Mouse (Mus musculus): ENCODE measurements around the gene Tmem132c.

The Tmem132c gene

DNA sequence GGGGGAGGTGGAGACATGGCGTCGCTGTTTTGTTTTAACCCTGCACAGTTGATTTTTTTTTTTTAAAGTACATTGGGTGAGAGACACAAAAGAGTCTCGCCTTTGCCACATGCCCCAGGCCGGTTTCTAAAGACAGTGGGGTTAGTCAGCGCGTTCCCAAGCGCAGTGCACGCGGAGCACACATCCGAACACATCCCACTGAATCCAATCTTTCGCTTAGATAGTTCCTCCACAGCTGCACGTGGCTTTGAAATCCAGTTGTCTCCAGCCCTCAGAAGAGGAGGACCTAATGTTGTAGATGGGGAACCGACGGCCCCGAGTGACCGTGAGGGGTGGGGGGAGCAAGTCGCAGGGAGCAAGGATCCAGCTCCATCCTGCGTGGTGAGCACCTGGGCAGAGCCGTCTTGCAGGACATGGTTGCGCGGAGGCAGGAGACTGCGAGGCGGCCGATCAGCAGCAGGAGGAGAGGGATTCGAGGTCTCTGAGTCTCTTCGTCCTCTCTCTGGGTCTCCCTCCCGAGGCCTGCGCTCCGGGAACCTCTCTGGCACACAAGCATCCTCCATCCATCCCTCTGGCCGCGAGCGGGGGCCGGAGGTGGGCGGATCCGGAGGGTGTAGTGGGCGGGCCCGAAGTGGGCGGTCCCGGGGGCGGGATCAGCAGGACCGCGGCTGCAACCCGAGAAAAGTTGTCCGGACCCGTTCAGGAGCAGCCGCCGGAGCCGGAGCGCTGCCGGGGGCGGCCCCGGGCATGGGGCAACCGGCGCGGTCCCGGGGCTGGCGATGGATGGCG, at the start of gene Tmem132c:
TSS of gene Tmem132c (plus strand) at position 673 of the 789 bp plus-strand sequence.
- peak; percentile 10 to 24 for DNase-seq

DNA sequence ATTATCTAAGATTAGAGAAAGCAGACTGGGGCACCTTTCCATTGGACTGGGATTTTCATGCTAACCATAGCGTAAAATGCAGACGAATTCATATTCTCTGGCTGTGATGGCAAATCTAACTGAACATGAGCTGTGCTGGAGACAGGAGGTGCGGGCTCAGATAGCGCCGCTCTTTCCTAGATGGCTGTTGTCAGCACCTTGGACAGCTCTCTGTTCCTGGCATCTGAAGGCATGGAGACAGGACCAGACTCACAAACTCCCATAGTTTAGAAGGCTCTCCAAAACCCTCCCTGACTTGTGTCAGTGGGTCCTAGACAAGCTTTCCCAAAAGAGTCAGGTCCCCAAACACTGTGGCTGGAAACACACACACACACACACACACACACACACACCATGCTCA, 49.7 kb upstream of the Tmem132c start:
- no peak for DNase-seq

DNA sequence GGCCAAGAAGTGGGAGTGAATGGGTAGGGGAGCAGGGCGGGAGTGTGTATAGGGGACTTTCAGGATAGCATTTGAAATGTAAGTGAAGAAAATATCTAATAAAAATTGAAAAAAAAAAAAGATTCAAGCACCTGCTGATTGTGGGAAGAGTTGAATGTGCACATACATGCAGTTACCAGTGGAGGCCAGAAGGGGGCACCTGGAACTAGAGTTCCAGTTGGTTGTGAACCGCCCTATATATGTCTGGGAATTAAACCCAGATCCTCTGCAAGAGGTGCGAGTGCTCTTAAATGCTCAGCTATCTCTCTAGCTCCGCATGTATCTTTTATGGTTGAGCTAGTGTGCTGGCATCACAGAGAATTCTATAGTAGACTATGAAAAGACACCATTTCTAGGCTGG, 42.8 kb upstream of the Tmem132c start:
- DNase-seq = no peak

DNA sequence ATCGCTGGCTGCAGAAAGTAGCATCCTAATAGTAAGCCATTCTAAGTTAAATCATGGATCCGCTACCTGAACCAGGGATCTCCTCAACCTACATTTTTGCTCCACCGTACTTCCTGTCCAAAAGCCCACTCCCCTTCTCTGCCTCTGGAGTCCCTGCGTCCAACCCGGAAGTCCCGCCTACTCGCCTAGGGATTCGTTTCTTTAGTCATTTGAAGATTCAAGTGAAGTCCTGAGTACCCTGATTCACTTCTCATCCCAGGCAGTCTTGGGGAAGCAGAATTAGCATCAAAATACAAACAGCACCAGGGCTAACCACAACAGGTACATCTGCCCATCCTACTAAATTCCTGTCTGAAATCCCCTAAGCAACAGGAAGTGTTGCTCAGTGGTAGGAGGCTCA, 36.7 kb upstream of the Tmem132c start:
- DNase-seq = no peak

DNA sequence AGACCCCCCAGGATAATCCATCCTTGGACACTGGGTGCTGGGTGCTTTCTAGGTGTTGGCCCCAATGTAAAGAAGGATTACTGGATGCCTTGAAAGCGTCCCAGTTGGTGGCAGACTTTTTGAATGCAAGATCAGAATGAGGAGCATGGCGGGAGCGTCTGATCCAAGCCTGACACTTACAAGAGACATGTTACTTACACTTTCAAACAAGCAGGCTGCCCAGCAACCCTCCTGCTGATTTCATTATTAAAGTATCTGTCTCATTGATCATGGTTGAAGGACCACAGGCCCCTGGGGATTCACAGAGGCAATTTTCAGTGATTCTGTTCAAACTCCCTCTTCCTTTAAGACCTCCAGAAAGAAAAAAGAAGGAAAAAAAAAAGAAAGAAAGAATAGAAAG, 25.2 kb upstream of the Tmem132c start:
- no peak for DNase-seq

DNA sequence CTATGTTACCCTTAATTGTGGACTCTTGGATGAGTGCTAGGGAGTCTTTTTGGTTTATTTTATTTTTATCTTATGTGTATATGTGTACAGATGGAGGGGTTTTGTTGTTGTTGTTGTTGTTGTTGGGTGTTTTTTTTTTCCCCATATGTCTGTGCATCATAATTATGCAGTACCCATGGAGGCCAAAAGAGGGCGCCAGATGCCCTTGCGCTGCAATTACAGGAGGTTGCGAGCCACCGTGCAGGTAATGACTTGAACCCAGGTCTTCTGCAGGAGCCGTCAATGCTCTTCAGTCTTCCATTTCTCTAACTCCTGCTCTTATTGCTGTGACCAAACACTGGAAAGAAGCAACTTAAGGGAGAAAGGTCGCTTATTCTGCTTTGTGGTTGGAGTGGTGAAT, 23.9 kb upstream of the Tmem132c start:
- no peak for DNase-seq

DNA sequence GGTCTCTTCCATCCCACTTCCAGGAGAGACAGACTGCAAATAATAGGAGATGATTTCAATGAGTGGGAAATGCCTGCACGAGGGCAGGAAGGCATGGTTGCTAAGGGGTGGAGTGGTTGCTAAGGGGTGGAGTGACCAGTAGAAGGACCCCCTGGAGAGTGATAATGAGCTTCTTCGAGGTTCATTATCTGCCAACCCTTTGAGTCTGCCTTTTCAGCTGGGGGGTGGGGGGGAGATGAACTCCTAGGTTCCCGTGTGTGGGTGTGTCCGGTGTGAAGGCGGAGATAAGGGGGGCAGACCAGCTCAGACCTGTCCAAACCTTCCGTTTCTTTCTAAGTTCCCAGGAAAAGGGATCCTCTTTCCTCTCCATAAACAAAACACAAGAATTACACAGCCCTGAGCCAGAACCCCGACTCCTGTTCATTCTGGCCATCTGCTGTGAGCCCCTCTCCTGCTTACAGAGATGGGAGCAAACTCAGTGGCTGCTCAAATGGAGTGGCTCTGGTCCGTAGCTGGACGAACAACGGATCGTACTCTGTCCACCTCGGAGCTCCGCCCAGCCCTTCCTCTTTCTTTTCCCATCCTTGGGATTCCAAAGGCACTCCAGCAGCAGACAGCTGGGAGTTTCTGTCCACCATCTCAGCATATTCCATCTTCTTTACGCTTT, 13.5 kb upstream of the Tmem132c start:
- DNase-seq = no peak

DNA sequence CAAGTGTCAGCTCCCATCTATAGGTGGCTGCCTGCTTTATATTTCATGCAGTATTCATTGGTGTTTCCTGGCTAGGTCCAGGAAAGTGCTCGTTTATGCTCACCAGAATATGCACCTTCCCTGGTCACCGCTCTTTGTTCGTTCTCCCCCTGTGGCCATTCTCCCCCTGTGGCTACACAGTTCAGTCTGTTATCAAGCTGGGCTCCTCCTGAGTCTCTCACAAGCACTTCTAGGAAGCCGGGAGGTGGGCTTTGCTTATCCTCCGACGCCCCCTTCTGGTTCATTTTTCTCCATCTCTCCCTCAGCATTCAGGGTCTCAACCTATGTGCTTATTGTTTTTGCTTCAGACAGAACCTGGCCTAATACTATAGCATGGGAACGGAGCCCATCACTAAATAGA, 6.9 kb upstream of the Tmem132c start:
- DNase-seq = no peak

DNA sequence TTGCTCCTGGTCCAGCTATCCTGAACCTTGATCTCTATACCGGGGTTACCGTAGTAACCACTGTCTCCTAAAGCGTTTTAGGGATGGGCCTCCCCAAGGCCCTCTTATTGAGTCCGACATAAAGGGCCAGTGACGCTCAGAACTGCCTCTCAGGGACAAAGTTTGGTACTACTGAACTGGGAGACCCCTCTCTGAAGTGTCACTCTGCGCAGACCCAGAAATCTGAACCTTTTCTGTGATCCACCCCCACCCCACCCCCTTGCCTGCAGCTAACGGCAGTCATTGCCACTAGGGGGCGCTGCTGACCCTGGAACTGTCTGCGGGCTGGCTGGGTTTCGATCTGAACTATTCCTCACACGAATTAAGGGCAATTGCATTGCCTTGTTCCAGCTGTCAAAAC, 6.4 kb upstream of the Tmem132c start:
- DNase-seq = peak in 1 of 2 experiments; percentile 21

DNA sequence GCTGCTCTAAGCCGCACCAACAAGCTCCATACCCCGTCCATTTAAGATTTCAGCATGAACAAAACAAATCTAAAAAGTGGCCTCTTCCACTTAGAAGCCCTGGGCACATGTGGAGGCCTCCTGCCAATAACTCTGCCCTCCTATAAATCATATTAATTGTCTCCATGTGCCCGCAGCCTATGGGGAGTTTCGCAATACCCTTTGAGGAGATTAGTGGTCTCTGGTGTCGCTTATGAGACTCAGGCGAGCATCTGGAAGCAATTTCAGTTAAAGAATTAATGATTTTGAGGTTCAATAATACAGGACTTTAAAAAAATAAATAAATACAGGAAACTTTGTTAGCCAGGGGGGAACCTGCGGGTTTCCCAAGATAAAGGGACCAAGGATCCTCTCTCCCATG, 1.9 kb upstream of the Tmem132c start:
- no peak for DNase-seq

DNA sequence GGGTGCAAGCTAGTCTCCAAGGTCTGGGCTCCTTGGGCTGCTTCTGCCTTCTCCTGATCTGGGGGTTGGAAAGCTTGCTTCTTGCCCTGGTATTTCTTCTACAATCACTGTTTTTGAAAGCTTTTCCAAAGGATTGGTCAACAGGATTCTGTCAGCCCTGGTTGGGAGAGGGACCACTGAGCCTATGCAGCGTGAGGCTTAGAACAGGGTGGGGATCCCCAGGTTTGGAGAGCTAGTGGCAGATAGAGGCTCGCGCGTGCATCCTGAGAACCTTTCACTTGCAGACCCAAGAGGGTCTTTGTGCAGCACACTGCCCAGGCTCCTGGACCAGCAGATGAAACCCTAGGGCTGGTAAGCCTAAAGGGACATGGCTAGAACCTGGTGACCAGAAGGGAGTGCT, 962 bp upstream of the Tmem132c start:
- no peak for DNase-seq

DNA sequence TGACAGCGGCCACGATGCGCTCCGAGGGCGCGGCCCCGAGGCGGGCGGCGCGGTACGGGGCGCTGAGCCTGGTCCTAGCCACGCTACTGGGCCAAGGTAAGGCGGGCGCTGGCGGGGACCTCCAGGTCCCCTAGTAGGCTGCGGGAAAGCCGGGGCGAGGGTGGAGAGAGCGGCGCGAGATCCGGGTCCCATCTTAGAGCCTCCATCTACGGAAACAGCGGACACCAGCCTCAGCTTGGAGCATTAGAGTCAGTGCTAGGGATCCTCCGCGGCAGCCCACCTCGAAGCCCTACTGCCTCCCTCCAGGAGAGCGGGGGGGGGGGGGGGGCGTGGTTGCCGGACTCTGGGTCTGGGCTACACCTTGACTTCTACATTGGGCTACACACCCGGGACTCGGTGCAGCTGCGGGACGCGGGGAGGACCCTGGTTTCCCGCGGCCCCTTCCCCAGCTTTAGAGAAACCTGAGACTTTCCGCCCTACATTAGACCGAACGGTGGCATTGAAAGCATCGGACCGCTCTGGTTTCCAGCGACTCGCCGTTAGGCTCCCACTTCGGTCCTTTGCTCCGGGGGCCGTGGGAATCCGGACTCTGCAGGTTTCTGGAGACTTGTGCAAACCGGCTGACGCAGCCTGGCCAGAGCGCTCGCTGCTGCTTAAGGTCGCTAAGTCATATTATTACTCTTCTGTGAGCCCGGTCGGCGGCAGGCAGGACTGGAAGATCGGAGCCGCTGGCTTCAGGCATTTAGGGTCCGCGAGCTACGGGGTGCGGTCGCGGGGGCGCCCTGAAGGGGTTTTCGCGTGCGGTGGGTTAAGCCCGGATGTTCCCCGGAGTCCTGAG, 536 bp downstream of the Tmem132c start:
- DNase-seq = no peak

DNA sequence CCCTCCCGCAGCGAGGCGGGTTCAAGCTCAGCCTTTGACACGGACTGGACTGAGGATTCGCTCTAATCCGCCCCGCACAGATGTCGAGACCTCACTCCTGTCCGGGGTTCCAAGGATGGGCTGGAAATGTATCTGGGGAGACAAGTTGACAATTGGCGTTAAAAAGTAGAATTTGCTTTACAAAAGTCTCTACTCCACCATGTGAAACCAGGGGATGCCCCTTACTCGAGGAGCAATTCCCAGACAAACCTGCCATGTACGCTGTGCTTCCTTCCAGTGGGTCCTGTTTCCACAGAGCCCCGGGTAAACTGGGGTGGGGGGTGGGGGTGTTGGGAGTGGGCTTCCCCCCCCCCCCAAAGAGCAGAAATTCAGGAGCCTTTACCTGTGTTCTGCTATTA, 1.2 kb downstream of the Tmem132c start:
- no peak for DNase-seq

DNA sequence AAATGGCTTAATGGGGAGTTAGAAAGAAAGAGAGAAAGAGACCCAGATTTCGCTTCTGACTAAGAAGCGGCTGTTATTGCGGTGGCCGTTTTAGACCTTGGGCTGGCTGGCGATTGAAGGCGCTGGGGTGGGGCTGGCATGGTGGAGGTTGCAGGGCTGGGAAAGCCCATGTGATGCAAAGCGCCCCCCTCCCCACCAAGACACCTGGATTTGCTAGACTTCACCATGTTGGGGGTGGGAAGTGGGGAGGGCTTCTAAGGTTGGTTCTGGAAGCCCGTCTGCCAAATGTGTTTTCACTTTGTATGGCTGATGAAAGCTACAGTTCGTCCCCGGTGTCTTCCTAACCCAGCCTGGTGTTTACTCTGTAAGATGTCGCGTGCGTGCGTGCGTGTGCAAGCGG, 1.6 kb downstream of the Tmem132c start:
- no peak for DNase-seq

DNA sequence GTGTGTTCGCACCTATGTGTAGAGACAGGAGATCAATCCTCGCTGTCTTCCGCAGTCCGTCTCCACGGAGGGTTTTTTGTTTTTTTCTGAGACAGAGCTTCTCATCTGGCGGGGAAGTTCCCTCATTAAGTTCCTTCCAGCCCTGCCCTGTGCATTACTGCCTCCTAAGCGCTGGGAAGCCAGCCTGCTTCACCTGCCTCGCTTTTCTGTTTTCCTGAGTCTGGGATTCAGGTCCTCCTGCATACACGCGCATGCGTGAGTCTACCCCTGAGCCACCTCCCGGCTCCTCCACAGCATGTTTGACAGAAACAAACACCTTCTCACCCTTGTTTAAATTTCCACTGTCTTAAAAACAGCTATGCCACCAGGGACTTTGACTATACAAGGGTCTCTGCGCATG, 2.0 kb downstream of the Tmem132c start:
- DNase-seq = no peak

DNA sequence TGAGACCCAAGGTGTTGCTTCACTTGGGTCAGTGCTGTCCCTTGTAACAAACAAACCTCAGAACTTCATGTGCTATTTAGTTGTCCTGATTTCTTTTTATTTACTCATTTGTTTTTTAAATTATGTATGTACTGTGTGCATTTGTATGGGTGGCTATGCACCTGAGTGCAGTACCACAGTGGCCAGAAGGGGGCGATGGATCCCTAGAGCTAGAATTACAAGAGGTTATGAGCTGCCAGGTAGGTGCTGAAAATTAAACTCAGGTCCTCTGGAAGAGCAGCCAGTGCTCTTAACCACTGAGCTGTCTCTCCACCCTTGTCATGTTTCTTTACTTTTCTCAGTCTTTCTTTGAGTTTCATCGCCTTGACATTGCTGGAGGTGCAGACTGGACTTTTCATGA, 11.7 kb downstream of the Tmem132c start:
- DNase-seq = no peak

DNA sequence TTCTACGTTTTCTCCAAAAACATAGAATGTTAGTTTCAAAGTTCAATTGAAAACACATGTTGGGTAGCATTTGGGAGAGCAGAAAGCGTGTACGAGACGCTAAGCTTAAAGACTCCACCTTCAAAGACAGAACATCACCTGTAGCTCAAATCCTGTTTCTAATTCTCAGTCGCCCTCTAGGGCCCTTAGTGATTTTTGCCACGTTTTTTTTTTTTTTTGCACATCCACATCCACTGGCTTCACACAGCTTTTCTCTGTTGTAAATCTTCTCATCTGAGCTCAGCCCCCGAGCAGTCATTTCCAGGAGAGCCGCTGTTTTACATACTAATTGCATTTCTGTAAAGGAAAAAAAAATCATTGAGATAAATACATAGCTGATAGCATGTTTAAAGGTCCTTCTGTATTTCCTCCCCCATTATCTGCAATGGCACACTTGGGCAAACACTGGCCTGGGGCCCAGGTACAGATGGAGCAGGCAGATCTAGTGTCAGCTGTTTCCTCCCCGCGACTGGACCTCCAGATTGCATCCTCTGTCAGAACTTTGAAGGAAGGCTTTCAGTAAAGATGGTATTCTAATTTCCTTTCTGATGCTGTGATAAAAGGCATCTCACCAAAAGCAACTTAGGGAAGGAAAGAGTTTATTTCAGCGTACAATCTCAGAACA, 15.5 kb downstream of the Tmem132c start:
- no peak for DNase-seq

DNA sequence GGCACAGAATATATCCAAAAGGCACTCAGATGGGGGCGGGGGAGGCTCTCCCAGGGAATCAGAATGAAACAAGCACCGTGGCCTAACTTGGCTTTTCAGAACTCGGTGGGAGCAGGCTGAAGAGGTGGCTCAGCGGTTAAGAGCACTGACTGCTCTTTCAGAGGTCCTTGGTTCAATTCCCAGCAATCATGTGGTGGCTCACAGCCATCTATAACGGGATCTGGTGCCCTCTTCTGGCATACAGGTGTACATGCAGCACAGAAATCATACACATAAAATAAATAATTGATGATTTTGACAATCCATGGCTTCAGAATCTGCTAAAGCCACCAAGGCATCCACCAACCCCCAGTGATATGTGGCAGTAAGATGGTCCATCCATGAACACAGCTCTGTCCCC, 20.5 kb downstream of the Tmem132c start:
- no peak for DNase-seq

DNA sequence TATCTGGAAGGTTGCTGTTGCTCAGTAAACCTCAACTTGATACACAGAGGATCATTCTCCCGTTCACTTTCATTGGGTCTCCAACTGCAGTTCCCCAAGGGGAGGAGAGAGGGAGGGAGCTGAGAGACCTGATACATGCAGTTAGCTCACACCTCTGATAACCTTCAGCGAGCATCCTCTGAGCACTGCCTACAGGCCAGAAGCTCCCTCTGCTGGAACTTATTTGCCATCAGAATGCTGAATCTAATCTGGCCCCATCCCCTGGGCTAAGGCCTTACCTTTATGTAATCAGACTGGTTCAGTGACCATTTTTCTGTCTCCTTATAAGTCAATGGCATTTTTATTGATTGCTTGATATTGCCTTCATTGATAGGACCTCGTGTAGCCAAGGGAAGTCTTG, 29.5 kb downstream of the Tmem132c start:
- no peak for DNase-seq

DNA sequence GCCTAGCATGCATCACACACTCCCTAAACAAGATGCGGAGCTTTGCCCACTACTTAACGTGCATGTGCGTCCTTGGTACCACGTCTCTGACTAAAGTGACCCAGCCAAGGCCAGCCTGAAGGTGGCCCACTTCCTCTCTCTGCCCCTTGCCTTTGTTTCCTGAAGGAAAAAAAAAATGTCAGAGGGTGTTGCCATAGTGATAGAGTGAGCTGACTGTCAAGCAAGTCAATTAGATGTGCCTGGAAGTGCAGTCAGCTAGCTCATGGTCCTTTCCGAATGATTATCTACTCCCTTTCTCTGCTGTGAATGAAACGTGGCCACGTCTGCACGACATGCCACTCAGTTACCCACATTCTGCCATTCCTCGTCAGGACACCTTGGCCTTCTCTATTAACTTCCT, 37.9 kb downstream of the Tmem132c start:
- no peak for DNase-seq

DNA sequence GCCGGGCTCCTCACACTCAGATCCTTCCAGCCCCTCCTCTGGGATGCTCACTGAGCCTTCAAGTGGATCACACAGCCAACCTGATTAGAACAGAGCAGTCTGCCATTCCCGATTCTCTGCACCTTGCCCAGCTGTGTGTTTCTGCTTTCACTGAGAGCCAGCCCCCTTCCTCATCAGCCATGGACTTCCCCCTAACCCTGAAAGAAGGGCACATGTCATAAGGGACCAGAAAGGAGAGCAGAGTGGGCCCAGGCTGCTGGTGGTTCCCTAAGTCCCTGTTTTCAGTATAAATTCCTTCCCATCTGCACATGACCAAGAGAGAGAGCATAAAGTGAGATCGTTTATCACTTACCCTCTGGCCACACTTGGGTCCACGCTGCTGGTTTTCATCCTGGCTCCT, 39.6 kb downstream of the Tmem132c start:
- no peak for DNase-seq

DNA sequence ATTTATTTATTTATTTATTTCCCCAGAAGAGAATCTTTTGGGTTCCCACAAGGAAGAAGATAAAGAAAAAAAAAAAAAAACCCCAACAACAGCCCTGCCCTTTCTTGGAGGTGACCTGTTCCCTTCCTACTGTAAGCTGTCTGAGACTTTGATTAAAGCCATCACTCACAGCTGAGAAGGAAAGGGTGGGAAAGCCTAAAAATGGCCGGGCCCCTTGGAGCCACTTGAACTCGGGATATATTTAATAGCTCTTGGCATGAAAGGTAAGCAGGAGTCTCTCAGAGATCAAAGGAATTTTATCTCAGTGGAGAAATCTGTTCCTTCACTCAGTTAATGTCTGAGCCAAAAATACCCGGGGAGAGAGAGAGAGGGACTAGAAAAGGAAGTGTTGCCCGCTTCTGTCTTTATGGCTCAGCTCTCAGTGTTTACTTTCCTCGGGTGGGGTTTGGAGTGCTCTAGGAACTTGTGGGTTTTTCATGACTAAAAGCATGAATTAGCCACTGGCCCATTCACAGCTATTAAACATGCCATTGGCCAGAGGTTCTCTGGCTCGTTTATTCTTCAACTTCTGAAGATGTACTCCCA, 41.0 kb downstream of the Tmem132c start:
- no peak for DNase-seq

DNA sequence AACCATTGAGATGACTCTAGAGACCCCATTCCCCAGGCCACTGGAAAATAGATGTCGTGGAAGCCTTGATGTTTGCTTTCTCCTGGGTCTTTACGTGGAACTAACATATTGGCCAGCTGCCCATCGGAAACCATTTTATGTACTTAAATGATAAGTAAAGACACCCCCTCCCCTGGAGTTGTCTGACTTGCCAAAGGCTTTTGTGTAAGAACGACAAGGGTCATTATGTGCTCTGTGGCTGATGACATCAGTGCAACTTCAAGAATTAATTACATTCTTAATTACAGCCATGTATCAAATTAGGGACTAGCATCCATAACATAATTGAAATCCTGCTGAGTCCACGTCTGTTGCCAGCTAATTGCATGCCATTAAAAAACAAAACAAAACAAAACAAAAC, 45.3 kb downstream of the Tmem132c start:
- no peak for DNase-seq
